Mouse (Mus musculus) cortical plate, adult 2 months (tissue): ENCODE measurements around the gene Med19. TPM values are rescaled to one million over a fixed set of nuclear protein-coding genes. Genes with fewer than 3 reads are reported as not detected.
A peak's percentile ranks its signal among the peaks of the same experiment; 100 is the strongest.

Experiments used
- H3K27ac ChIP-seq: fragments of 200-500 bp; 2 replicates; pipeline ENCODE4 v1.5.1; 2012; ENCODE audit warnings: low read length, control low read depth, inconsistent platforms; ENCODE audit not compliant: insufficient read depth
- H3K4me1 ChIP-seq: fragments of 200-500 bp; 2 replicates; pipeline ENCODE4 v1.6.1; 2011; ENCODE audit warnings: low read length; ENCODE audit not compliant: control insufficient read depth, insufficient read depth
- H3K4me3 ChIP-seq: fragments of 200-500 bp; 2 replicates; pipeline ENCODE4 v1.5.1; 2011; ENCODE audit warnings: mild to moderate bottlenecking, low read length, control low read depth; ENCODE audit not compliant: insufficient read depth
- CTCF ChIP-seq: fragments of 200-500 bp; IDR thresholded peaks from 2 replicates; pipeline ENCODE4 v1.5.1; 2011; ENCODE audit warnings: mild to moderate bottlenecking, control low read depth, low read length; ENCODE audit not compliant: insufficient read depth; ENCODE audit errors: extremely low read depth
- POLR2A ChIP-seq: fragments of 200-500 bp; IDR thresholded peaks from 2 replicates; pipeline ENCODE4 v1.6.1; 2011; ENCODE audit warnings: mild to moderate bottlenecking, low read length, control low read depth; ENCODE audit not compliant: insufficient read depth; ENCODE audit errors: extremely low read depth
- polyA plus RNA-seq: library from polyadenylated mRNA; depleted of rRNA; stranded (reverse); fragments of >200 nt; gene quantifications from 2 replicates; pipeline ENCODE4 v1.2.3, GENCODE M21; 2012

Gene Med19
- polyA plus RNA-seq, 1 experiment = 28.2 TPM

DNA sequence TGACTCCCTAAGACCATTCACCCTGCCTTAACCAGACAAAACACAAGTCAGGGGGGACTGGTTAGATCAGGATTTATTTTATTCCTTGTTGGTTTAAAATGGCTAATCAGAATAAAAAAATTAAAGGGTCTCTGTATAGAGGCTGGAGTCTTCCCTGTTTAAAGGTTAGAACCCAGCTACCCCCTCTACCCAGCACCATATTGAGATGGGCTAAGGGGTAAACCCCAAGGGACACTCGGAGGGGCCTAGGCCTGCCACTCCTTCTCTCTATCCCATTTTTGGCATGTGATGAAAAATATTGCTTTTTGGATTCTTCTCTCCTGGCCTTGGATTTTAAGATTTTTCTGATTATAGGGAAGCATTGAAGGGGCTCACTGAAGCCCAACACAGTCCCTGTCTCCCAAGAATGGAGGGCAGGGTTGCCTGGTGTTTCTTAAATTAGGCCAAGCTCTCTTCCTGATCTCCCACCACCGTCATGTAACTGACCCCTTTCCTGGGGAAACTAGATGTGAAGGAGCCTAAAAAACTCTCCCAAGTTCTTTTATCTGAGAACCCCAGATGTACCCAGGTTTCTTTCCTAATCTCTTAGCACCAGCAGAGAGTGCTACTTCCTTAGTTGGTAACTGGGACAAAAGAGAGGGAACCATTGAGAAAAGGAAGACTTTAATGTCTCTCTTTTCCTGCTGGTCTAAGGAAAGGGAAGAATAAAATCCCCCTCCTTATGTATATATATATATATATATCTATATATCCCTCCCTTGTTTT, 10.1 kb downstream of the Med19 start:
- TF ChIP-seq POLR2A (no peak), CTCF (no peak)
- H3K27ac ChIP-seq = no peak overlapping the region
- H3K4me3 ChIP-seq = no peak overlapping the region
- H3K4me1 ChIP-seq = no peaks in the 10 kb centered on the region

DNA sequence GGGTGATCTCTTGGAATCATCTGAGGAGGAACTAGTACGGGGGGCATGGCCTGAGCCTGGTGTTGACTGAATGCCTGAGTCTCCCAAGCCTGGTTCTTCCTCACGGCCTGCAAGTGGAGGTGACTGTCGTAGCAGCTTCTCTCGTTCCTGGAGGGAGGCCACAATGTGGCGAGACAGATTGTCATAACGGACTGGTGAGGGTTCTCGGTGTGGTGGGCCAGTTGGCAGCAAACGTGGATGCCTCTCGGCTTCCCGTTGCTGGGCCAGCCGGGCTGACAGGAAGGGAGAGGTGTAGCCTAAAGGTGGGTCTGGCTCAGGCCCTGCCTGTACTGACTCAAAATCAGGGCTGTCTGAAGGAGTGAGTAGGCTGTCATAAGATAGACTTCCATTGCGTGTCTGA, 11.8 kb downstream of the Med19 start:
- no peak overlapping the region for H3K4me3 ChIP-seq
- TF ChIP-seq CTCF (no peak), POLR2A (no peak)
- no peaks in the 10 kb centered on the region for H3K4me1 ChIP-seq
- no peak overlapping the region for H3K27ac ChIP-seq

GRCm38 (mm10) chr2:84695007-84695695, 16.9 kb downstream of the Med19 start:
- TF ChIP-seq POLR2A = no peak
- TF ChIP-seq CTCF = no peak
- Histone ChIP-seq H3K4me3 (no peak overlapping the region), H3K4me1 (no peaks in the 10 kb centered on the region), H3K27ac (no peak overlapping the region)

DNA sequence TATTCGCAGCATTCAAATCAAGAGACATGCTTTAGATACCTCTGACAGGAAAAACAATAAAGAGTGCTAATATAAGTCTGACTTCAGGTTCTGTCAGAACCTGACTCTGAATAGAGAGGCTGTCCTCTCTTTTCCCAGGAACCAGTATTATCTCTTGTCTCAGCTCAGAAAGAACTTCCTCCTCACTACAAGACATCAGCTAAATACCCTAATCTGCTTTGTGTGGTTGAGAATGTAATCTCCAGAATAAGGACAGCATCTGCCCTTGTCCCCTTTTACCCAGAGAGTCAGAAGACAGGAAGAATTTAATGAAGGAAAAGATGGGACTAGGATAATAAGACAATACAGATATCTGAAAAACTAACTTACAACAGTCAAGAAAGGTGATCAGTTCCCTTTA, 25.3 kb downstream of the Med19 start:
- TF ChIP-seq CTCF = no peak
- no peak for TF ChIP-seq POLR2A
- H3K4me3 ChIP-seq = no peak overlapping the region
- H3K27ac ChIP-seq = no peak overlapping the region
- H3K4me1 ChIP-seq = peaks cover 1% of the 10 kb centered on the region; the same call in 1 of the 2 replicates

DNA sequence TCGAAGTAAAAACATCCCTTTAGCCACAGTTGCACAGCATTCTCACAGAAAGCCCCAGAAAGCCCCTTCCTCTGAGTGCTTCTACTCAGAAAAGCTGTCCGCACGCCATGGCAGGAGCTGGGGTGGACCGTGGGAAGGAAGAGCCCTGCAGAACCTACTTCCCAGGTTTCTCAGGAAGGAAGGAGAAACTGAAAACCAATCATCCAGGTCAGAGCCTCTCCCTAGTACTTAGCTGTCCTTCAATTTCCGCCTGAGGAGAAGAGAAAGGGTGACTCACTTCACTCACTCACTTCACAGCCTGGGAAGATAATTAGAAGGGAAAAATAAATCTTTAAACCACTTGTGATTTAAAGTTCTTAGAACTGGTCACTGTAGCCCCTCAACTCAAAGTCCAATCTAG, 26.1 kb downstream of the Med19 start:
- no peak overlapping the region for H3K4me3 ChIP-seq
- TF ChIP-seq CTCF (no peak), POLR2A (no peak)
- peaks cover 1% of the 10 kb centered on the region; the same call in 1 of the 2 replicates for H3K4me1 ChIP-seq
- no peak overlapping the region for H3K27ac ChIP-seq

- no peak for TF ChIP-seq POLR2A
- no peak for TF ChIP-seq CTCF
- Histone ChIP-seq H3K4me1 (peaks cover 1% of the 10 kb centered on the region; the same call in 1 of the 2 replicates), H3K4me3 (no peak overlapping the region)
Measured at GRCm38 (mm10) chr2:84705295-84705694, 27.1 kb downstream of the Med19 start.

DNA sequence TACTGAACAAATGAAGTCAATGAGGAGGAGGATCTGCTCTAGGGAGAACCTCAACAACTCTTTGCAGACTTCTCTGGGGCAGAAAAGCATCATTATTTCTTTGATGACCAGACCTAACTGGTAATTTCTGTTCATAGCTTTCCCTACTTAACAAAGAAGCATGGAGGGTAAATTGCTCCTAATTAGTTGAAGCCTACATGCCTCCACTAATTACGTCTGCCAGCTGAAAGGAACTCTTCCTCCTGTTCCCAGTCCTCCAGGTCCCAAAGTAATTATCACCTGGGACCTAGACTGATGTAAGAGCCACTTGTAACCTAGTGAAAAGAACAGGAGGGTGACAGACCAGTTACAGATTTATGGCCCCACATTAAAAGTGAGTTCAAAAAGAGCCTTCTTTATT, 29.3 kb downstream of the Med19 start:
- Histone ChIP-seq H3K4me3 (no peak overlapping the region), H3K27ac (no peak overlapping the region)
- TF ChIP-seq CTCF (no peak), POLR2A (no peak)

More at GRCm38 (mm10) chr2:84705295-84705694, 27.1 kb downstream of the Med19 start:
- H3K27ac ChIP-seq = no peak overlapping the region

DNA sequence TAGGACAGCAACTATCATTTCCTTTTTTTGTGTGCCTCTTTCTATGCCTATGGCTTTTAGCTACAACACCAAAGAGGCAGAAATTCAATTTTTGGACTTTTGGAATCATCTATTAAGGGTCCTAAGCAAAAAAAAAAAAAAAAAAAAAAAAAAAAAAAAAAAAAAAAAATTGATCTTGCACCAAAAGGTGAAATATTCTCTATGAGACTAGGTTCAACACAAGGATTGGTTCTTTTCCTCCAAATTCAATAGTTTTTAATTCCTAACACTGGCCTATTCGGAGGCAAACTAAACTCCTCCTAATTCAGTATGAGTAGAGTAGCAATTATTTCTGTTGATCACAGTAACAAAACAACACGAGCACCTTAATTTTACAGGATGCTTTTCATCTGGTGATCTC, 33.7 kb downstream of the Med19 start:
- Histone ChIP-seq H3K27ac (no peak overlapping the region), H3K4me3 (no peak overlapping the region), H3K4me1 (peaks cover 4% of the 10 kb centered on the region; the same call in 1 of the 2 replicates)
- no peak for TF ChIP-seq CTCF
- no peak for TF ChIP-seq POLR2A

More for the DNA sequence above, 29.3 kb downstream of the Med19 start:
- peaks cover 1% of the 10 kb centered on the region; the same call in 1 of the 2 replicates for H3K4me1 ChIP-seq

DNA sequence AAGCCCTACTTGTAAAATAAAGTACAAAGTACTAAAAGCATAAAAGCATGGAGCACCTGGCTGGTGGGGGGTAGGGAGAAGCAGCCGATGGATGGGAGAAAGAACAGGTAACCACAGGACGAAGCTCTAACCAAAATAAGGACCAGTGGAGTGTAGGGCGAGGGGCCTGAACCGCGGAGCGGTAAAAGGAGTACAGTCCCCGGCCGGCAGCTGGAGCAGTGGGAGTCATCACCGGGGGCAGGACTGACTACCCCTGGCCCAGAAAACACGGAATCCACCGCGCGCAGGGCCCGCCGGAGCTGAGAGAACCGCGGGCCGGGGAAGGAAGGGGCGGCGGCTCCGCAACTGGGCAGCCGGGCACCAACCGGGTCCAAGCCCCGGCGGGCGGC, 36.2 kb downstream of the Med19 start:
- H3K4me3 ChIP-seq = peak overlapping the region; percentile 62
- peaks cover 2% of the 10 kb centered on the region; the same call in 1 of the 2 replicates for H3K4me1 ChIP-seq
- TF ChIP-seq POLR2A = no peak
- TF ChIP-seq CTCF = no peak
- peak overlapping the region; percentile 96 for H3K27ac ChIP-seq

DNA sequence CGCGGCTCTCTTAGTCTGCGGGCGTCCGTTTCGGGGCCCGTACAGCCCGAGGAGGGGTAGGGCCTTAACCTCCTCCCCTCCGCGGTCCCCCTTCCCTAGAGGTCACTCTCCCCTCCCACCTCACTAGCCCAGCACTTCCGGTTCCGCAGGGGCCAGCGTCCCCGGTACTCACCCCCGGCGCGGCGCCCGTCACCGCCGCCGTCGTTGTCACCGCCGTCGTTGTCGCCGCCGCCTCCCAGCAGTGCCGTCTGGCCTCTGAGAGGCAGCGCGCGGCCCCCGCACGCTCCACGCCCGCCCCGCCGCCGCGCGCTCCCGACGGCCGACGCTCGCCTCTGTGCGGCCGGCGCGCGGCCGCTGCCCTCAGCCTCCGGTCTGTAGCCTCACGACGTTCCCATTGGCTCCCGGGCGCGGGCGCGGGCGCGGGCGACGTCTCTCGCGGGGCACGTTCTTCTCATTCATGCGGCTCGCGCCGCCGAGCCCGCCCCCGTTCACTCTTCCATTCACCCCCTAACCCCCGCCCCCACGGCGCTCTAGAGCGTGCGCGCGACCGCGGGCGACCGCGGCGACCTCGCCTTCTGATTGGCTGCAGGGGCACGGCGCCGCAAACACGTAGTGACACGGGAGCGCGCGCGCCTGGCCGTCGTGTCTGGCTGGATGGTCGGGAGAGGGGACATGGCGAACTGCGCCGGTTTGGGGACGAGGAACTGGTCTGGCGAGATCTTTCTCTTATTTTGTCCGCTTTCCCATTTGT, 36.8 kb downstream of the Med19 start, which contains the start of gene Zdhhc5:
Gene Zdhhc5 (minus strand): TSS at position 370 of the 751 bp plus-strand sequence.
- H3K27ac ChIP-seq = peak within 1 kb of the TSS; percentile 96
- peak within 1 kb of the TSS; percentile 62 for H3K4me3 ChIP-seq
- TF ChIP-seq POLR2A = peak; percentile 85
- no peak for TF ChIP-seq CTCF

More for the DNA sequence above, 36.8 kb downstream of the Med19 start, which contains the start of gene Zdhhc5:
- H3K4me1 ChIP-seq = peaks cover 2% of the 10 kb centered on the region; the same call in 1 of the 2 replicates
